Mouse (Mus musculus): ENCODE measurements around the gene Ankrd11. TPM values are rescaled to one million over a fixed set of nuclear protein-coding genes. Genes with fewer than 3 reads are reported as not detected.

Gene Ankrd11
- total and polyA plus RNA-seq, 2 experiments from 2014 or later = 24.3 to 65.8 TPM

DNA sequence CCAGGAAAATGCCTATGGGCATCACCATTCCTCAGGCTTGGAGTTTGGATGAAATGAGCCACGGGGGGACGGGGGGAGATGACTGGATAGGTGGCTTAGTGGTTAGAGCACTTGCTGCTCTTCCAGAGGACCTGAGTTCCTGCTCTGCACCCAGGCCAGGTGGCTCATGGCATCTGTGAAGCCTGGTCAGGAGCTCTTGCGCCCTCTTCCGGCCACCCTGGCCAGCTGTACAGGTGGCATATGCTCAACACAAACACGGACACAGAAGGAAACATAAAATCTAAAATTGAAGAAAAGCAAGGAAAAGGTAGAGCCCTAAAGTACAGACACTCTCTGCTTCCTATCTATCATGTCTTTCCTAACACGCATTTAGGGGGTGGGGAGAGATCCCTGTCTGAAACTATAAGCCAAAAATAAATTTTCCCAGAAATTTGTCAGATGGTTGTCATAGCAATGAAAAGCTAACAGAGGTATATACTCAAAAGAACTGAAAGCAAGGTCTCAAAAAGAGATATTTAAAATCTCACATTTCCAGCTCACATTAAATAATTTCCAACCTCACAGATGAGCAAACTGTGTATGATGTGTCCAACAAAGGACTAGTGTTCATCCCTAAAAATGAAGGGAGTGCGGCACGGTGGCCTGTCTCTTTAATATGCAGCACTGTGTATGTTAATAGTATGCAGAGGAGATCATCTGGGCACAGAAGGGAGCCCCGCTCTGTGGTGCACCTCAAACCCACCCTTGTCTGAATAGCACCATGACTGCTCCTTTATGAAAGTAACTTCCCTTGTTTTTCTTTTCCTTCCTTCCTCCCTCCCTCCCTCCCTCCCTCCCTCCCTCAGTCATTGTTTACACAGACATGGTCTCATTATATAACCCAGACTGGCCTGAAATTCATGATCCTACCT lies 99.0 kb downstream of the Ankrd11 start:
- no peak overlapping the region for H3K4me2 ChIP-seq (ENCODE audit: low read depth, low read length)
- WGBS = 78% methylated on average over 9 of the region's 9 CpGs
- H3K27ac ChIP-seq (ENCODE audit: low read depth) = no peak overlapping the region
- H3K4me3 ChIP-seq (ENCODE audit: low read depth, low read length) = no peak overlapping the region
- no peak overlapping the region for H3K9ac ChIP-seq (replicated peaks; ENCODE audit: low read depth, low read length)
- peaks cover 17% of the 10 kb centered on the region for H3K4me1 ChIP-seq (ENCODE audit: control insufficient read depth, insufficient read depth)
- ATAC-seq (ENCODE audit: insufficient read depth, low read depth) = no peak
- no peaks in the 10 kb centered on the region for H3K36me3 ChIP-seq (replicated peaks; ENCODE audit: control insufficient read depth, insufficient read depth, low read length)
- H3K9me3 ChIP-seq (replicated peaks; ENCODE audit: control insufficient read depth, low read length) = no peaks in the 10 kb centered on the region
- no peaks in the 10 kb centered on the region for H3K27me3 ChIP-seq (ENCODE audit: control insufficient read depth, insufficient read depth, low read length)
- TF ChIP-seq EP300 (IDR thresholded peaks at IDR 0.05; ENCODE audit: low read depth) (no peak), CTCF (IDR thresholded peaks at IDR 0.05; ENCODE audit: low read depth) (peak; percentile 14; the same call in 1 of the 2 replicates)
- DNase-seq (ENCODE audit: low spot score) = no peak

DNA sequence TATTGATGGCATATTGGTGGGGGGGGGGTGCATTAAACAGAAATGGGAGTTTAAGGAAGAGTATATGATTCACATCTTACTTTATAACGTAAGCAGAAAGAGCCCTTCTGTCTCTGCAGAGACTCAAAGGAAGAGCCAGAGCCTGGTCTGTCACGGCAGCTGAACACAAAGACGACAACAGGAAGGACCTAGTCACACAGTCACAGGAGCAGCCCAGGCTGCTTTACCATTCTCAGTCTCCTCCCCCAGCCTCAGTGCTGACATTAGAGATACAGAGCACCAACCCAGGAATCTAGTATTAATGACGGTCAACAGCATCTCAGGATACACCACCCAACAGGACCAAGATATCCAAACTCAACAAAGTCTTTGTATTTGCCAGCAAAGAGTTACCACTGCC lies 103.5 kb downstream of the Ankrd11 start:
- ATAC-seq (ENCODE audit: insufficient read depth, low read depth) = no peak
- TF ChIP-seq CTCF (IDR thresholded peaks at IDR 0.05; ENCODE audit: low read depth) = no peak
- no peak for TF ChIP-seq EP300 (IDR thresholded peaks at IDR 0.05; ENCODE audit: low read depth)
- Histone ChIP-seq H3K27ac (ENCODE audit: low read depth) (peak overlapping the region; percentile 40; the same call in 1 of the 2 replicates), H3K9me3 (replicated peaks; ENCODE audit: control insufficient read depth, low read length) (no peaks in the 10 kb centered on the region), H3K36me3 (replicated peaks; ENCODE audit: control insufficient read depth, insufficient read depth, low read length) (no peaks in the 10 kb centered on the region), H3K4me3 (ENCODE audit: low read depth, low read length) (no peak overlapping the region), H3K4me1 (ENCODE audit: control insufficient read depth, insufficient read depth) (peaks cover 36% of the 10 kb centered on the region), H3K27me3 (ENCODE audit: control insufficient read depth, insufficient read depth, low read length) (no peaks in the 10 kb centered on the region), H3K9ac (replicated peaks; ENCODE audit: low read depth, low read length) (no peak overlapping the region), H3K4me2 (ENCODE audit: low read depth, low read length) (no peak overlapping the region)
- DNase-seq (ENCODE audit: low spot score) = no peak
- WGBS = 18% methylated on average over 4 of the region's 4 CpGs

DNA sequence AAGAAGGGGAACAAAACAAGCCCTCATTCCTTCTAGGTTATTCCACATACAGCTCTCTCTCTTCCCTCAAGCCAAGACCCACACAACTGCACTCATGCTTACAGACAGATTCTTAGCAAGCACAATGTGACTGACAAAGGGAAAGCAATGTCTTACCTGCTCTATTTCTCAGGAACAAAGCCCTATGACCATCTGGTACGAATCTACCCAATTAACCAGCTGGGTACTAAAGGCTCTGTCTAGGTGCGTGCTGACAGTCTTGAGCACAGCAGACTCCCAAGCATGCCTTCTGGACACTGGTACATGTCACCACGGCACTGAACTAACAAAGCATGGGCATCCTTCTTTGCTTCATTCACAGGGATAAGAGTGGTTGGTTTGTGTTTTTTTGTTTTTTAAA lies 103.9 kb downstream of the Ankrd11 start:
- no peak for ATAC-seq (ENCODE audit: insufficient read depth, low read depth)
- peak overlapping the region; percentile 40; the same call in 1 of the 2 replicates for H3K27ac ChIP-seq (ENCODE audit: low read depth)
- WGBS = 59% methylated on average over 3 of the region's 3 CpGs
- H3K27me3 ChIP-seq (ENCODE audit: control insufficient read depth, insufficient read depth, low read length) = no peaks in the 10 kb centered on the region
- no peak overlapping the region for H3K4me3 ChIP-seq (ENCODE audit: low read depth, low read length)
- H3K4me1 ChIP-seq (ENCODE audit: control insufficient read depth, insufficient read depth) = peaks cover 38% of the 10 kb centered on the region
- no peak for DNase-seq (ENCODE audit: low spot score)
- H3K36me3 ChIP-seq (replicated peaks; ENCODE audit: control insufficient read depth, insufficient read depth, low read length) = no peaks in the 10 kb centered on the region
- H3K4me2 ChIP-seq (ENCODE audit: low read depth, low read length) = no peak overlapping the region
- H3K9ac ChIP-seq (replicated peaks; ENCODE audit: low read depth, low read length) = no peak overlapping the region
- H3K9me3 ChIP-seq (replicated peaks; ENCODE audit: control insufficient read depth, low read length) = no peaks in the 10 kb centered on the region
- TF ChIP-seq CTCF (IDR thresholded peaks at IDR 0.05; ENCODE audit: low read depth) (no peak), EP300 (IDR thresholded peaks at IDR 0.05; ENCODE audit: low read depth) (no peak)

DNA sequence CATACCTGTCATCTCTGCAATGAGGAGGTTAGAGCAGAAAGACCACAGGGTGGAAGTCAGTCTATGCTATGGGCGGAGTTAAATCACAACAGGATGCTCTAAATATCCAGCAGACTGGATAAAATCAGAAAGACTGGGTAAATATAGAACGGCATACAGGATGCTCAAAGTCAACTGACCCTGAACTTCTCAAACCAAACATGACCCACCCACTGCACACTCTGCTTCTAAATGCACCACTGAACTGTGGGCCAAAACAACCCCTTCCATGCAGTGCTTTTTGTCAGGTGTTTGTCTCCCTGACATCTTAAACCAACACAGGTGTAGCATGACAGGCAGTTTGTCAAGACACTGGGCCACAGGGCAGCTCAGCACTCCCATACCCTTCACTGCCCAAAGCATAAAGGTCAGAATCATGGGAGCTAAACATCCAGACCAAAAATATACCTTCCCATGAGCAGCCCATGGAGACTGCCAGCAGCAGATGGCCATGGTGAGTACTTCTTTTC lies 104.5 kb downstream of the Ankrd11 start:
- no peaks in the 10 kb centered on the region for H3K27me3 ChIP-seq (ENCODE audit: control insufficient read depth, insufficient read depth, low read length)
- TF ChIP-seq CTCF (IDR thresholded peaks at IDR 0.05; ENCODE audit: low read depth) (no peak), EP300 (IDR thresholded peaks at IDR 0.05; ENCODE audit: low read depth) (no peak)
- no peak for ATAC-seq (ENCODE audit: insufficient read depth, low read depth)
- peaks cover 39% of the 10 kb centered on the region for H3K4me1 ChIP-seq (ENCODE audit: control insufficient read depth, insufficient read depth)
- H3K9ac ChIP-seq (replicated peaks; ENCODE audit: low read depth, low read length) = no peak overlapping the region
- no peak for DNase-seq (ENCODE audit: low spot score)
- H3K27ac ChIP-seq (ENCODE audit: low read depth) = peak overlapping the region; percentile 40; the same call in 1 of the 2 replicates
- H3K4me2 ChIP-seq (ENCODE audit: low read depth, low read length) = no peak overlapping the region
- no peak overlapping the region for H3K4me3 ChIP-seq (ENCODE audit: low read depth, low read length)
- no peaks in the 10 kb centered on the region for H3K9me3 ChIP-seq (replicated peaks; ENCODE audit: control insufficient read depth, low read length)
- H3K36me3 ChIP-seq (replicated peaks; ENCODE audit: control insufficient read depth, insufficient read depth, low read length) = no peaks in the 10 kb centered on the region
- 62% methylated on average over 2 of the region's 2 CpGs for WGBS

DNA sequence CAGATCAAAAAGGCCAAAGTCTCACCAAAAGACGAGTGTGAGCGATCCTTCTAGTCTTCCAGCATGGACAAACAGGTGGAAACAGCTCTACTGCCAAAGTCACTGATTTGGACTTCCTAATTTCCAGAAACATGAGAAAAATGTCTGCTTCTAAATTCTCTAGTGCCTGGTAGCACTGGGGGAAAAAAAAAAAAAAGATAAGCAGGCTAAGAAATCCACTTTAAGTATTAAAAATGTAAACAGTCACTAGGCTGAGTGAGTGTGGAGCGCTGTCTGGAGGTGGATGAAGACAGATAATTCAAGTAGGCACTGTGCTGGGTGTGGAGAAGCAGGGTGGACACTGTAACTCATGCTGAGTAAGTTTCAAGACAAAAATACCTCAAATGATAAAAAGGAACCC lies 106.2 kb downstream of the Ankrd11 start:
- TF ChIP-seq CTCF (IDR thresholded peaks at IDR 0.05; ENCODE audit: low read depth) = no peak
- no peak for TF ChIP-seq EP300 (IDR thresholded peaks at IDR 0.05; ENCODE audit: low read depth)
- no peak overlapping the region for H3K4me2 ChIP-seq (ENCODE audit: low read depth, low read length)
- no peak overlapping the region for H3K4me3 ChIP-seq (ENCODE audit: low read depth, low read length)
- H3K27me3 ChIP-seq (ENCODE audit: control insufficient read depth, insufficient read depth, low read length) = no peaks in the 10 kb centered on the region
- no peak overlapping the region for H3K9ac ChIP-seq (replicated peaks; ENCODE audit: low read depth, low read length)
- no peaks in the 10 kb centered on the region for H3K9me3 ChIP-seq (replicated peaks; ENCODE audit: control insufficient read depth, low read length)
- ATAC-seq (ENCODE audit: insufficient read depth, low read depth) (no peak), DNase-seq (ENCODE audit: low spot score) (no peak)
- H3K36me3 ChIP-seq (replicated peaks; ENCODE audit: control insufficient read depth, insufficient read depth, low read length) = no peaks in the 10 kb centered on the region
- H3K27ac ChIP-seq (ENCODE audit: low read depth) = no peak overlapping the region
- 67% methylated on average over 3 of the region's 3 CpGs for WGBS
- H3K4me1 ChIP-seq (ENCODE audit: control insufficient read depth, insufficient read depth) = peaks cover 51% of the 10 kb centered on the region

Measured in heart, postnatal 0 days (tissue).